Mouse (Mus musculus) erythroblast, embryonic 14.5 days (primary cell): ENCODE results near the gene Acvrl1.

Source experiments
- GATA1 ChIP-seq: IDR thresholded peaks from 2 replicates; pipeline ENCODE4 v1.6.1; 2012; ENCODE audit warnings: low read length, inconsistent platforms, mixed read lengths
- TAL1 ChIP-seq: IDR thresholded peaks from 3 replicates; pipeline ENCODE4 v1.6.1; 2012; ENCODE audit warnings: low read length, inconsistent platforms, mixed read lengths

- TF ChIP-seq GATA1 (no peak), TAL1 (no peak)
Observed at GRCm38 (mm10) chr15:101092121-101092828, 36.0 kb upstream of the Acvrl1 start.
